Mouse (Mus musculus): ENCODE results near the gene Gm26741. TPM values are rescaled to one million over a fixed set of nuclear protein-coding genes. Genes with fewer than 3 reads are reported as not detected.
A peak's percentile ranks its signal among the peaks of the same experiment; 100 is the strongest.

Gm26741 gene
- total and polyA plus RNA-seq, 2 experiments from 2014 or later, result not detected

DNA sequence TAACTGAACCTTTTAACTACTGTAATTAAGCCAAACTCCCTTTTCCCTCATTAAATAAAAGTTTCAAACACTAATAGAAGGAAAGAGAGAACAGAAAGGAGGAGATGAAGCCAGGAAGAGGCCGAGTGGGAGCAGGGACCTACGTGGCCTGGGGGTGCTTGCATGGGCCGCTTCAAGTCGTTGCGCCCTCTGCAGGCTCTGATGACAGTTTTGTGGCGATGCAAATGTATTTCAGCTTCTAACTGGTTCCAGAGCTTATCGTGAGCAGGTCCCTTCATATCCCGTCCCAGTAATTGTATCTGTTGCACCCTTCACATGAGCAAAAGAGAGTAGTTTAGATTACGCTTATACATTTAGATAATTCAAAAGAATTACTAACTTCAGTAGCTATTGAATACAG is 5.4 kb upstream of the Gm26741 start:
- no peak for ATAC-seq (ENCODE audit: low FRiP score)
- 74% methylated on average over 9 of the region's 9 CpGs for WGBS
- Histone ChIP-seq H3K9me3 (ENCODE audit: low read length) (no peaks in the 10 kb centered on the region), H3K4me1 (ENCODE audit: insufficient read depth, low read length) (no peaks in the 10 kb centered on the region), H3K9ac (replicated peaks; ENCODE audit: low read length, poor library complexity, severe bottlenecking) (no peak overlapping the region), H3K4me2 (ENCODE audit: low read depth, low read length, poor library complexity, severe bottlenecking) (no peak overlapping the region), H3K27ac (ENCODE audit: low read depth, low read length) (no peak overlapping the region), H3K36me3 (ENCODE audit: insufficient read depth, low read length) (peaks cover 13% of the 10 kb centered on the region), H3K27me3 (ENCODE audit: insufficient read depth, low read length) (no peaks in the 10 kb centered on the region), H3K4me3 (ENCODE audit: low read depth, low read length) (no peak overlapping the region)
- no peak for DNase-seq (ENCODE audit: low spot score)
- TF ChIP-seq CTCF (IDR thresholded peaks at IDR 0.05), result peak; percentile 24

DNA sequence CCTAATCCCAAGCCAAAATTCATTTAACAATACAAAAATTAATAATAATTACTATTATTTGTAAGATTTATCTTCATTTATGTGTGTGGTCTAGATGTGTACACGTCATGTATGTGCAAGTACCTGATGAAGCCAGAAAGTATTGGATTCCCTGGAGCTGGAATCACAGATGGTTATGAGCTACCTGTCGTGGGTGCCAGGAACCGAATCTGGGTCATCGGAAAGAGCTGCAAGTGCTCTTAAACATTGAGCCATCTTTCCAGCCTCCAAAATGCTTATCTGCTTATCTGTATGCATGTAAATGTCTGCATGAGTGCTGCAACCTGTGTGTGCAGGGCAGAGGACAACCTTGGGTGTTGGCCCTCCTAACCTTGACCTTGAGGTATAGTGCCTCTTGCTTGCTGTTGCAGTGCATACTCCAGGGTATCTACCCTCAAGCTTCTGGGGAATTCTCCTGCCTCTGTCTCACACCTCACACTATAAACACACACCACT is 1.7 kb downstream of the Gm26741 start:
- 95% methylated on average over 4 of the region's 4 CpGs for WGBS
- TF ChIP-seq CTCF (IDR thresholded peaks at IDR 0.05), result no peak
- Histone ChIP-seq H3K9me3 (ENCODE audit: low read length) (no peaks in the 10 kb centered on the region), H3K9ac (replicated peaks; ENCODE audit: low read length, poor library complexity, severe bottlenecking) (no peak overlapping the region), H3K36me3 (ENCODE audit: insufficient read depth, low read length) (no peaks in the 10 kb centered on the region), H3K27me3 (ENCODE audit: insufficient read depth, low read length) (no peaks in the 10 kb centered on the region), H3K4me3 (ENCODE audit: low read depth, low read length) (no peak overlapping the region), H3K27ac (ENCODE audit: low read depth, low read length) (no peak overlapping the region), H3K4me2 (ENCODE audit: low read depth, low read length, poor library complexity, severe bottlenecking) (no peak overlapping the region), H3K4me1 (ENCODE audit: insufficient read depth, low read length) (no peaks in the 10 kb centered on the region)
- DNase-seq (ENCODE audit: low spot score) (no peak), ATAC-seq (ENCODE audit: low FRiP score) (no peak)

DNA sequence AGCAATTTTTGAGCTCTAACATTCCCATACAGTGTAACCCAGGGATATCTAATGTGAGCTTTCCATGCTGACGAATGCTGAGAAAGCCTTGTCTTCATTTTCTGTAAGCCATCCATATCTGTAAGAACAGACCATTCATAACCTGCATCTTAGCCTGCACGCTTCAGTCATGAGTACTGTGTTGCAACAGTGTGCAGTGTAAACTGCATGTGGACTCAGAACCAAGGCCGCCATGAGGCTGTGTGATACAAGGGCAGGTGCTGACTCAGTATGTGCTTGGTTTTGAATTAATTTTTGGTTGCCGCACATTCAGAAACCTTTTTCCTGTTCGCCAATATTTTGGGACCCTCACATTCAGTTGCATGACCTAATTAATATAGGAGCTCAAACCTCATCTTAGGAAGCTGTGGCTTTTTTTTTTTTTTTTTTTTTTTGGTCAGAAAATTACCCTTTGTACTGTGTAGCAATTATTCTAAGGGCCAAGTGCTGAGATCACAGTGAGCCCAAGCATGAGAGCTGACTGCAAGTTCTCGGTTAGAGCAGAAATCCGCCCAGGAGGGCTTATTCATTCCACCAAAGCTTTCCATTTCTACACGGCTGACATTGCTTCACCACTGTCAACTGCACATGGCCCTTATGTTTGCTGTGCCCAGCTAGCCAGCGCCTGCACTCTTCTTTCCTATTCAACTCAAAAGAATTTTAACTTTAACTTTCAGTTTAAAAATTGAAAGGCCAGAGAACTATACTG is 2.5 kb downstream of the Gm26741 start:
- ATAC-seq (ENCODE audit: low FRiP score), result no peak
- Histone ChIP-seq H3K36me3 (ENCODE audit: insufficient read depth, low read length) (no peaks in the 10 kb centered on the region), H3K9ac (replicated peaks; ENCODE audit: low read length, poor library complexity, severe bottlenecking) (no peak overlapping the region), H3K4me3 (ENCODE audit: low read depth, low read length) (no peak overlapping the region), H3K4me2 (ENCODE audit: low read depth, low read length, poor library complexity, severe bottlenecking) (no peak overlapping the region), H3K4me1 (ENCODE audit: insufficient read depth, low read length) (no peaks in the 10 kb centered on the region), H3K27ac (ENCODE audit: low read depth, low read length) (no peak overlapping the region), H3K27me3 (ENCODE audit: insufficient read depth, low read length) (no peaks in the 10 kb centered on the region), H3K9me3 (ENCODE audit: low read length) (no peaks in the 10 kb centered on the region)
- 88% methylated on average over 9 of the region's 9 CpGs for WGBS
- DNase-seq (ENCODE audit: low spot score), result no peak
- TF ChIP-seq CTCF (IDR thresholded peaks at IDR 0.05), result no peak

DNA sequence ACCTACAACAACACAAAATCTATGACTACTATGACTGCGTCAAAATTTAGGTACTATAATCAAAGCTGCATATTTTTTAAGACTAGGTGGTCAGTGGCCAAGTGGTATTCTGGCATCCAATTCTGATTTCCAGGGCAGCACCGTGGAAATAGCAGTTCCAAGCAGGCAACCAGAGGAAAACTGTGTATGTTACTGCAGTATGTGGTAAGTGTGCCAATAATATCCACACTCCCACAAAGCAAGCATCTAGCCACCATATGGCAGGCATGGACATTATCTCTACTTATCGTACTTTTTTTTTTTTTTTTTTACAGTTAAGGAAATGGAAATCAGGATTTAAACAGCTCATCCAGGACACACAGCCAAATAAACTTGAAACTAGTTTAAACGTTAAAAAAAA is 9.8 kb downstream of the Gm26741 start:
- no peak for TF ChIP-seq CTCF (IDR thresholded peaks at IDR 0.05)
- Histone ChIP-seq H3K36me3 (ENCODE audit: insufficient read depth, low read length) (no peaks in the 10 kb centered on the region), H3K9me3 (ENCODE audit: low read length) (no peaks in the 10 kb centered on the region), H3K27ac (ENCODE audit: low read depth, low read length) (no peak overlapping the region), H3K4me1 (ENCODE audit: insufficient read depth, low read length) (no peaks in the 10 kb centered on the region), H3K4me2 (ENCODE audit: low read depth, low read length, poor library complexity, severe bottlenecking) (no peak overlapping the region), H3K4me3 (ENCODE audit: low read depth, low read length) (no peak overlapping the region), H3K27me3 (ENCODE audit: insufficient read depth, low read length) (no peaks in the 10 kb centered on the region), H3K9ac (replicated peaks; ENCODE audit: low read length, poor library complexity, severe bottlenecking) (no peak overlapping the region)
- no peak for DNase-seq (ENCODE audit: low spot score)
- 96% methylated on average over 4 of the region's 4 CpGs for WGBS
- no peak for ATAC-seq (ENCODE audit: low FRiP score)

DNA sequence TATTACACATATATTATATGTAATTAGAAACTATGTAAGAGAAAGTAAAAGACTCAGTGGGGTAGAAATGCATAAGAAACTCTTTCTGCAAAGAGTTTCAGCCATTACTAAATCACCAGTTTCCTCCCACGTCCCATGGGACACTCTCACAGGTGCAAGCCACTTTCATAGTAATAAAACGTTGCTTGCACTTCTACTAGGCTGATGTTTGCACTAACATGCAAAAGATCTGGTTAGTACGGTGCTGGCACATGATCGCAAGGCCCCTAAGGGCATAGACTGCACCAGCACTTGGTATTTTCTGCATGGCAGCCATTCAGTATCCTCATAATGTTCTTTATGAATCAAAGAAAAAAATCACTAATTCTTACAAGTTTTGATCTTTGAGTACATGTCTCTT is 15.3 kb downstream of the Gm26741 start:
- H3K4me3 ChIP-seq (ENCODE audit: low read depth, low read length), result no peak overlapping the region
- H3K9ac ChIP-seq (replicated peaks; ENCODE audit: low read length, poor library complexity, severe bottlenecking), result no peak overlapping the region
- H3K27me3 ChIP-seq (ENCODE audit: insufficient read depth, low read length), result no peaks in the 10 kb centered on the region
- ATAC-seq (ENCODE audit: low FRiP score) (no peak), DNase-seq (ENCODE audit: low spot score) (no peak)
- H3K9me3 ChIP-seq (ENCODE audit: low read length), result no peaks in the 10 kb centered on the region
- no peak for TF ChIP-seq CTCF (IDR thresholded peaks at IDR 0.05)
- no peaks in the 10 kb centered on the region for H3K4me1 ChIP-seq (ENCODE audit: insufficient read depth, low read length)
- WGBS, result 78% methylated on average over 4 of the region's 4 CpGs
- H3K36me3 ChIP-seq (ENCODE audit: insufficient read depth, low read length), result no peaks in the 10 kb centered on the region
- no peak overlapping the region for H3K4me2 ChIP-seq (ENCODE audit: low read depth, low read length, poor library complexity, severe bottlenecking)
- H3K27ac ChIP-seq (ENCODE audit: low read depth, low read length), result no peak overlapping the region

DNA sequence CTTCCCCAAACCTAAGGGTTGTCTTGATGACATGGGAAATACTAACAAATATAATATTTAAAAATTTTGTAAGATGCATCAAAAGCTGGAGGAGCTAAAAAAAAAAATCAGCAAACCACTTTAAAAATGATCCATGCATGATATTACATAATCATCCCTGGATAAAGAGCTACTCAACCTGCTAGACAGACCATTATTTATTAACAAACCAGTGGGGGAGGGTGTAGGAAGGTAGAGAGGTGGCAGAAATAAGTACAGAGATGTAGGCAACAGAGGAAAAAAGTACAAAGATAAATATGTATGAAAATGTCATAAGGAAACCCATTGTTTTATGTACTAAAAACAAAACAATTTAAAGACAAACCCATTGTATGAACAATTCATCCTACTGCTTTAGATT is 16.1 kb downstream of the Gm26741 start:
- Histone ChIP-seq H3K9me3 (ENCODE audit: low read length) (no peaks in the 10 kb centered on the region), H3K4me2 (ENCODE audit: low read depth, low read length, poor library complexity, severe bottlenecking) (no peak overlapping the region)

More for the DNA sequence above, 16.1 kb downstream of the Gm26741 start:
- no peak for TF ChIP-seq CTCF (IDR thresholded peaks at IDR 0.05)
- Histone ChIP-seq H3K27ac (ENCODE audit: low read depth, low read length) (no peak overlapping the region), H3K36me3 (ENCODE audit: insufficient read depth, low read length) (no peaks in the 10 kb centered on the region), H3K4me3 (ENCODE audit: low read depth, low read length) (no peak overlapping the region), H3K9ac (replicated peaks; ENCODE audit: low read length, poor library complexity, severe bottlenecking) (no peak overlapping the region), H3K4me1 (ENCODE audit: insufficient read depth, low read length) (no peaks in the 10 kb centered on the region), H3K27me3 (ENCODE audit: insufficient read depth, low read length) (no peaks in the 10 kb centered on the region)
- DNase-seq (ENCODE audit: low spot score), result no peak
- no peak for ATAC-seq (ENCODE audit: low FRiP score)
